Mouse (Mus musculus): ENCODE data around the gene Rp9.

DNA sequence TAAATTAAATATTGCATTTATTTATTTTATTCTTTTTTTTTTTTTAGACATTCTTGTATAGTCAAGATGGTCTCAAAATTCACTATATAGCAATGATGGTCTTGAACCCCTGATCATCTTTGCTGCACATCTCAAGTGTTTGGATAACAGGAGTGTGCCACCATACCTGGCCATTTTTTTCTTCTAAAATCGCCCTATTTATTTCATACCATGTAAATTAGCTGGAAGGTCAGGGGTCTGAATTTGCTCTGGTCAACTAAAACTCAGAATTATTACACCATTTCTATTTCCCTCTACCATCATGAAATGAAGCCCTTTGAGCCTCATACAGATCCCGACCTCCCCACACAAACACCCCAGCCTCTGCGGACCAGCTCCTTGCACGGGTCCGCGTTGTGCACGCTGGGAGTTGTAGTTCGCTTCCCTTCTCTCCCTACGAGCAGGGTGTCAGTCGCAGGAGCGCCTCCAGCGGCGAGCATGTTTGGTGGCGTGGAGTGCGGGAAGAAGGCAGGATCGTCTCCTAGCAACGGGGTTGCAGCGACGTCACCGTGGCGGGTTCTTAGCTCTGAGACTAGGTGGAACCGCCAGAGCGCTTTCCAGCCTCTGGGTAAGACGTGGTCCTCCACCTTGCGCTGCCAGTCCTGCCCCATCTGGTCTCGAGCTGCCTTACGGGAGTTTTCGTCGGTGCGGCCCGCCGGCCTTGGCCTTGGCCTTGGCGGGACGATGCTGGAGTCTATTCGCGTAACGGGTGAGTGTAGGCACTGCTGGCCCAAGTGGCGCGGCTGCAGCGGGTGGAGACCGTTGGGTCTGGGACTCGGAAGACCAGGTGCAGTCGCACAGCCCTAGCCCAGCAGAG lies 58.3 kb downstream of the Rp9 start, which contains the start of gene 9530077C05Rik:
- TF ChIP-seq POLR2A (IDR thresholded peaks at IDR 0.05; ENCODE audit: borderline replicate concordance, extremely low read depth, low read depth, low read length) (no peak; the same call in 1 of the 2 replicates), CTCF (IDR thresholded peaks at IDR 0.05; ENCODE audit: insufficient read depth, low read length) (peak; percentile 85)

Measured in lung, adult 2 months (tissue).